Mouse (Mus musculus): ENCODE measurements around the gene Mef2c. TPM values are rescaled to one million over a fixed set of nuclear protein-coding genes. Genes with fewer than 3 reads are reported as not detected.
A peak's percentile ranks its signal among the peaks of the same experiment; 100 is the strongest.

Mef2c gene
- polyA plus RNA-seq, 1 experiment from 2014 or later = 126 TPM

DNA sequence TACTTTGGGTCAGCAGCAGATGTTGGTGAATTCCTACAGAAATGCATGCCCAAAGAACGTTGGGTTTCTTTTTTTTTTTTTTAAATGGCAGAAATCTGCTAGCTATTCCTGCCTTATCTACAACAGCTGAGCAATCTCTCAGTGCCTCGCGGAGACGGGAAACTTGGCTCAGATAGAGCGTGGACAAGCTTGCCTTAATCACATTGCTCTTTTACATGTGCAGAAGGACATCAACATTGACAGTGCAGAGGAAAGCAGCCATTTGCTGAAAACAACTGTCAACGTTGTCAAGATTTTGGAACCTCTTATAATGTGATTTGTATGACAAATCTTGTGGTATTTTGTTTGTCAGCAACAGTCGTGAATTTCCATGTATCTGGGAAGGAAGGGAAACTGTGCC is 22.5 kb upstream of the Mef2c start:
- Histone ChIP-seq H3K4me2 (peak overlapping the region; percentile 27; the same call in 1 of the 2 replicates), H3K9me3 (replicated peaks; ENCODE audit: control insufficient read depth, low read length) (no peaks in the 10 kb centered on the region), H3K4me1 (ENCODE audit: control insufficient read depth, insufficient read depth, low read length) (0 out of 2 replicates have a peak, but pooled peaks cover 3% of the 10 kb centered on the region), H3K27ac (ENCODE audit: low read depth, low read length) (no peak overlapping the region), H3K27me3 (ENCODE audit: control insufficient read depth, insufficient read depth, low read length) (no peaks in the 10 kb centered on the region), H3K4me3 (ENCODE audit: low read depth, low read length) (no peak overlapping the region), H3K9ac (ENCODE audit: low read depth, low read length) (no peak overlapping the region), H3K36me3 (ENCODE audit: control insufficient read depth, insufficient read depth, low read length) (no peaks in the 10 kb centered on the region)
- WGBS (ENCODE audit: insufficient replicate concordance) = 18% methylated on average over 7 of the region's 7 CpGs
- no peak for ATAC-seq (replicated peaks; ENCODE audit: insufficient number of reproducible peaks, low FRiP score, low TSS enrichment)

DNA sequence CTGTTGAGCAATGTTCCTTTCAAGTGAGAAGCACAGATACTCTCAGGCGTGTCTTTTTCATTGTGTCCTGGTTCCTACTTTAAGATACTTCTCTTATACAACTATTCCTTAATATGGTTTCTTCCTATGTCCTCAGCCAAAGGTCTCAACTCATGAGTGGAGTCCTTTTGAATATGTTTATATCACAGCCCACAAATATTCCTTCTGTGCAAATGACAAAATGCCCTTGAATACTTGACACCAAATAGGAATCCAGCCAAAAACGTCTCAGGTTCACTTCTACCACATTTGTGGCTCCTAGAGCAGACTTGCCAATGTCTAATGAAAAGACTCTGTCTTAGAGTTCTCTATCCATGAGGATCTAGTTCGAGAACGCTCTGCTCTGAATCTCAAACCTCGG is 21.7 kb upstream of the Mef2c start:
- H3K9me3 ChIP-seq (replicated peaks; ENCODE audit: control insufficient read depth, low read length) = no peaks in the 10 kb centered on the region
- no peak overlapping the region for H3K4me3 ChIP-seq (ENCODE audit: low read depth, low read length)
- no peaks in the 10 kb centered on the region for H3K36me3 ChIP-seq (ENCODE audit: control insufficient read depth, insufficient read depth, low read length)
- H3K9ac ChIP-seq (ENCODE audit: low read depth, low read length) = no peak overlapping the region
- H3K27ac ChIP-seq (ENCODE audit: low read depth, low read length) = no peak overlapping the region
- ATAC-seq (replicated peaks; ENCODE audit: insufficient number of reproducible peaks, low FRiP score, low TSS enrichment) = no peak
- no peak overlapping the region for H3K4me2 ChIP-seq
- WGBS (ENCODE audit: insufficient replicate concordance) = 76% methylated on average over 5 of the region's 5 CpGs
- no peaks in the 10 kb centered on the region for H3K27me3 ChIP-seq (ENCODE audit: control insufficient read depth, insufficient read depth, low read length)
- H3K4me1 ChIP-seq (ENCODE audit: control insufficient read depth, insufficient read depth, low read length) = 0 out of 2 replicates have a peak, but pooled peaks cover 3% of the 10 kb centered on the region

DNA sequence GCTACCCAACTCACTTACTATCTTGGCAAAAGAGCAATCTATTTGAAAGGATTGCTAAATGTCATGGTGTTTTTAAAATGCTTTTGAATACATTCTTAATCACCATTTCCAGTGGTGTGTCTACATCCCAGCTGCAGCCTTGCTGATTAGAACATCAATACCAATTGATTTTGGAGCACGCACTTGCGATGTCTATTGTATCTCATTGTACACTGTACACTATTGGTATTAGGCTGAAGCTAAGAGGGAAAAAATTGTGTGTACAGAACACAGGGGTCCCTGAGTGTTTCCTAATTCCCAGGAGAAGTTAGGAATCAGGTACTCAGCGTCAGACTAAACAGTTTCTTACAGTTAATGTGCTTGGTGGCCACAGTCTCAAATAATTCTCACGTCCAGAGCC is 19.6 kb upstream of the Mef2c start:
- no peaks in the 10 kb centered on the region for H3K9me3 ChIP-seq (replicated peaks; ENCODE audit: control insufficient read depth, low read length)
- H3K27ac ChIP-seq (ENCODE audit: low read depth, low read length) = no peak overlapping the region
- H3K36me3 ChIP-seq (ENCODE audit: control insufficient read depth, insufficient read depth, low read length) = no peaks in the 10 kb centered on the region
- H3K4me1 ChIP-seq (ENCODE audit: control insufficient read depth, insufficient read depth, low read length) = 0 out of 2 replicates have a peak, but pooled peaks cover 3% of the 10 kb centered on the region
- H3K27me3 ChIP-seq (ENCODE audit: control insufficient read depth, insufficient read depth, low read length) = no peaks in the 10 kb centered on the region
- no peak for ATAC-seq (replicated peaks; ENCODE audit: insufficient number of reproducible peaks, low FRiP score, low TSS enrichment)
- no peak overlapping the region for H3K4me2 ChIP-seq
- H3K4me3 ChIP-seq (ENCODE audit: low read depth, low read length) = no peak overlapping the region
- WGBS (ENCODE audit: insufficient replicate concordance) = 84% methylated on average over 4 of the region's 4 CpGs
- H3K9ac ChIP-seq (ENCODE audit: low read depth, low read length) = no peak overlapping the region

DNA sequence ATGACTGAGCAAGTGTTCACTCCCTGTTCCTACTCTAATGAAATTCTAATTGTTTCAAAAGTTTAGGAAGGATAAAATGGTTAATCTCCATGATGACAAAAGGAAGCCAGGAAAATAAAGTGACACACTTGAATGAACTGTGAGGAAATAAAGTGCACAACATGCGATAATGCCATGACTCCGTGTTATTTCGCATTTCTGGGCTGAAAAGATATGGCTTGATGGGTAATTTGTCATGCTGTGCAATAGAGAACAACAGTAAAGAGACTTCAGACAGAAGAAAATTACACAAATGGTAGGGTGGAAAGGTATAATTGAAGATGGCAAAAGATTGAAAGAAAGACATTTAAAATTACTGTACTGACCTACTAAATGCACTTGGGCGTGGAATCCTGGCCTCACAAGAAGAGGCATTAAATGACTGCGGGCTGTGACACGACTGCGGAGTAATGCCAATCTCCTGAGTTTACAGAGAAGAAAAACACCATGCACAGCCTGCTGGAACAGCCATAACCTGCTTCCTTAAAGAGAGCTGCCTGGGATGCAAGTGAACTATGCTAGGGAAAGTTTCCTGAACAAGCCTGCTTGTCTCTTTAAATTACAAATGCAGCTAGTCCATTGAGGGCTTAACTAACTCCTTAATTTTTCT is 19.0 kb upstream of the Mef2c start:
- WGBS (ENCODE audit: insufficient replicate concordance) = 83% methylated on average over 7 of the region's 7 CpGs
- H3K9me3 ChIP-seq (replicated peaks; ENCODE audit: control insufficient read depth, low read length) = no peaks in the 10 kb centered on the region

DNA sequence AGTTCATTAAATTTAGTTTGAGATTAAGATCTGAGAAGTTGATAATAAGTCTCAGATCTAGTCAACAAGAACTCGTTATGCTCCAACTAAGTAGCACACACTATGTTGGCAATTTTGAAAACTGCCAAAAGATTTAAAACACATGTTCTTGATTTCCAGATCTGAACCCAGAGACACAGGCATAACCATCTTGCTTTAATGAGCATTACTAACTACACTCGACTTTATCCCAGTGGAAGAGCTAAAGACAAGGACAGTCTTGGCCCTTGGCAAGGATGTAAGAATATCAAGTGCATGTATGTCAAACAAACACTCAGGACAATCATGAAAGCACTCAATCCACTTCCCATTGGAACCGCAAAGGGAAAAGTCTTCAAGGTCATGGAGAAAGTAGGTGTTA is 11.8 kb upstream of the Mef2c start:
- no peak overlapping the region for H3K4me3 ChIP-seq (ENCODE audit: low read depth, low read length)
- H3K9ac ChIP-seq (ENCODE audit: low read depth, low read length) = no peak overlapping the region
- no peaks in the 10 kb centered on the region for H3K27me3 ChIP-seq (ENCODE audit: control insufficient read depth, insufficient read depth, low read length)
- H3K36me3 ChIP-seq (ENCODE audit: control insufficient read depth, insufficient read depth, low read length) = no peaks in the 10 kb centered on the region
- H3K4me2 ChIP-seq = no peak overlapping the region
- WGBS (ENCODE audit: insufficient replicate concordance) = 59% methylated on average over 3 of the region's 3 CpGs
- no peaks in the 10 kb centered on the region for H3K9me3 ChIP-seq (replicated peaks; ENCODE audit: control insufficient read depth, low read length)
- ATAC-seq (replicated peaks; ENCODE audit: insufficient number of reproducible peaks, low FRiP score, low TSS enrichment) = no peak
- H3K27ac ChIP-seq (ENCODE audit: low read depth, low read length) = no peak overlapping the region
- H3K4me1 ChIP-seq (ENCODE audit: control insufficient read depth, insufficient read depth, low read length) = no peaks in the 10 kb centered on the region

More for the DNA sequence above, 19.0 kb upstream of the Mef2c start:
- ATAC-seq (replicated peaks; ENCODE audit: insufficient number of reproducible peaks, low FRiP score, low TSS enrichment) = no peak
- Histone ChIP-seq H3K27me3 (ENCODE audit: control insufficient read depth, insufficient read depth, low read length) (no peaks in the 10 kb centered on the region), H3K36me3 (ENCODE audit: control insufficient read depth, insufficient read depth, low read length) (no peaks in the 10 kb centered on the region), H3K27ac (ENCODE audit: low read depth, low read length) (no peak overlapping the region), H3K9ac (ENCODE audit: low read depth, low read length) (no peak overlapping the region), H3K4me1 (ENCODE audit: control insufficient read depth, insufficient read depth, low read length) (0 out of 2 replicates have a peak, but pooled peaks cover 3% of the 10 kb centered on the region), H3K4me3 (ENCODE audit: low read depth, low read length) (no peak overlapping the region), H3K4me2 (no peak overlapping the region)

DNA sequence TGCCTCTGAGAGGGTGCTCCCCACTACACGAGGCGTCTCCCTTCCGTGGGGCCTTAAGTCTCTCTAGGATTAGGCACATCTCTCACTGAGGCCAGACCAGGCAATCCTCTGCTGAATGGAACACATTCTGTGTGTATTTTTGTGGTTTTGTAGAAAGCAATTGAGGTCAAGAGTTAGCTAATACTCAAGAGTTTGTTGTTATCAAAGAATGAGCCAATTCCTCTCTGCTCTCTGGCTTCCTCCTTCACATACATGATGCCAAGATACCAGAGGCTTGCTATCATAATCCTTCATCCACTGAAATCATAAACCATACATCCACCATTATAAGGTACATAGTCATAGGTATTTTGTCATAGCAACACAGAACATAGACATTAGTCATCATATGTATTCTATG is 6.1 kb upstream of the Mef2c start:
- Histone ChIP-seq H3K9ac (ENCODE audit: low read depth, low read length) (no peak overlapping the region), H3K27ac (ENCODE audit: low read depth, low read length) (no peak overlapping the region), H3K4me3 (ENCODE audit: low read depth, low read length) (no peak overlapping the region), H3K27me3 (ENCODE audit: control insufficient read depth, insufficient read depth, low read length) (no peaks in the 10 kb centered on the region), H3K4me2 (no peak overlapping the region), H3K36me3 (ENCODE audit: control insufficient read depth, insufficient read depth, low read length) (no peaks in the 10 kb centered on the region), H3K9me3 (replicated peaks; ENCODE audit: control insufficient read depth, low read length) (no peaks in the 10 kb centered on the region), H3K4me1 (ENCODE audit: control insufficient read depth, insufficient read depth, low read length) (no peaks in the 10 kb centered on the region)
- ATAC-seq (replicated peaks; ENCODE audit: insufficient number of reproducible peaks, low FRiP score, low TSS enrichment) = no peak
- 94% methylated on average over 3 of the region's 3 CpGs for WGBS (ENCODE audit: insufficient replicate concordance)

DNA sequence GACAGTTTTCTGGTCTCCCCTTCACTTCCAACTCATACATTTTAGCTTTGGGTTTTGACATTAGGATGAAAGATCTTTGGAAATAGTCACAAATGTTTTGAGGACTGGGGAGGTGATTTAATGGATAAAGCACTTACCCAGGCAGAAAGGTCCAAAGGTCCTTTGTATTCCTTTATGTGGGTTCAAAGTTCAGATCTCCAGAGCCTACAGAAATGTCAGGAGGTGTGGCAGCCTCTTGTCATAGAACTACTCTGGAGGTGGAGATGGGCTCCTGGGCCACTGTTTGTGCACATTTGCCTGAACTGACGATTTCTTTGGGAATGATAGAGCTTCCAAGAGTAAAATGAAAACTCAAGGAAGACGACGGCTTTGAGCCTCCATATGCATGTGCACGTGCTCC is 4.3 kb upstream of the Mef2c start:
- Histone ChIP-seq H3K36me3 (ENCODE audit: control insufficient read depth, insufficient read depth, low read length) (no peaks in the 10 kb centered on the region), H3K4me3 (ENCODE audit: low read depth, low read length) (no peak overlapping the region), H3K4me1 (ENCODE audit: control insufficient read depth, insufficient read depth, low read length) (no peaks in the 10 kb centered on the region), H3K27ac (ENCODE audit: low read depth, low read length) (no peak overlapping the region), H3K4me2 (no peak overlapping the region), H3K27me3 (ENCODE audit: control insufficient read depth, insufficient read depth, low read length) (no peaks in the 10 kb centered on the region), H3K9ac (ENCODE audit: low read depth, low read length) (no peak overlapping the region), H3K9me3 (replicated peaks; ENCODE audit: control insufficient read depth, low read length) (no peaks in the 10 kb centered on the region)
- WGBS (ENCODE audit: insufficient replicate concordance) = 66% methylated on average over 4 of the region's 4 CpGs
- no peak for ATAC-seq (replicated peaks; ENCODE audit: insufficient number of reproducible peaks, low FRiP score, low TSS enrichment)

DNA sequence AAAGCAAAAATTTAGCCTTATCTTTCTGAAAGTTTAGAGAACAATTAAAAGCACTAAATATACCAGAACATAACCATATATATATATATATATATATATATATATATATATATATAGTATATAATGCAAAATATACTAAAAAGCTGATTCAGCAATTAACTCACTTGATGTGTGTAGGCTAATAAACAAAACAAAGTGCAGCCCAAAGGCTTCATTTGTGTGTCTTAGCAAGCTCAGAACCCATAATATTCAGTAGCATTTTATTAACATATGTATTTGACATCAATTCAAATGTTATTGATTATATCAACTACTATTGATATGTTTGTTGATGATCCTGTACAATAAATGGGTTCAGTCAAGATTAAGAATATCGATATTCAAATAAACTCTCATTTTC is 3.9 kb downstream of the Mef2c start:
- Histone ChIP-seq H3K4me1 (ENCODE audit: control insufficient read depth, insufficient read depth, low read length) (no peaks in the 10 kb centered on the region), H3K27ac (ENCODE audit: low read depth, low read length) (no peak overlapping the region), H3K27me3 (ENCODE audit: control insufficient read depth, insufficient read depth, low read length) (no peaks in the 10 kb centered on the region), H3K36me3 (ENCODE audit: control insufficient read depth, insufficient read depth, low read length) (no peaks in the 10 kb centered on the region), H3K4me2 (no peak overlapping the region), H3K4me3 (ENCODE audit: low read depth, low read length) (no peak overlapping the region), H3K9ac (ENCODE audit: low read depth, low read length) (no peak overlapping the region), H3K9me3 (replicated peaks; ENCODE audit: control insufficient read depth, low read length) (no peaks in the 10 kb centered on the region)
- ATAC-seq (replicated peaks; ENCODE audit: insufficient number of reproducible peaks, low FRiP score, low TSS enrichment) = no peak
- WGBS (ENCODE audit: insufficient replicate concordance) = 86% methylated on average over 1 of the region's 1 CpGs

DNA sequence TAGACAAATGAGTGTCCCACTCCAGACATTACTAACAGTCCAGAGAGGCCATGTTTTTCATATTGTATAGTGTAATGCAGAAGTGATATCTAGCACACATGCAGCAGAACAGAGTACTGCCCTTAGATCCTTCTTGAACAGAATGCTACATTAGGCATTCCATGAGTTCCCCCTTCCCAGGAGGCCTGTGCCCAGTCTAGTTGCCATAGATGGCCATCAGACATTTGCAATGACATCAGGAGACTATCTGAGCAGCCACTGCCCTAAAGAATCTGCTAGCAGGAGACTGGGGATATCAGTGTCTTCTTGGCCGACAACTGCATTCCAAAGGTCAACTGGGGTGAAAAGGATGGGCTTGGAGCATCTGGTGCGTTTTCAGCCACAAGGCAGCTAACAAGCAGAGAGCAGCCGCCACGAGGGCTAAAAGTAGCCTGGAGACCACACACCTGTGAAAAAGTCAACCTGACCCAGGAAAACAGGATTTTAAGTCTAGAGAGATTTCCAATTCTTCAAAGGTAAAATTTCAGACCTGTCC is 11.2 kb downstream of the Mef2c start:
- H3K27me3 ChIP-seq (ENCODE audit: control insufficient read depth, insufficient read depth, low read length) = no peaks in the 10 kb centered on the region
- H3K9ac ChIP-seq (ENCODE audit: low read depth, low read length) = no peak overlapping the region
- no peak overlapping the region for H3K4me3 ChIP-seq (ENCODE audit: low read depth, low read length)
- H3K4me1 ChIP-seq (ENCODE audit: control insufficient read depth, insufficient read depth, low read length) = 0 out of 2 replicates have a peak, but pooled peaks cover 5% of the 10 kb centered on the region
- H3K4me2 ChIP-seq = no peak overlapping the region
- H3K27ac ChIP-seq (ENCODE audit: low read depth, low read length) = no peak overlapping the region
- H3K9me3 ChIP-seq (replicated peaks; ENCODE audit: control insufficient read depth, low read length) = no peaks in the 10 kb centered on the region
- 28% methylated on average over 4 of the region's 4 CpGs for WGBS (ENCODE audit: insufficient replicate concordance)
- no peak for ATAC-seq (replicated peaks; ENCODE audit: insufficient number of reproducible peaks, low FRiP score, low TSS enrichment)
- H3K36me3 ChIP-seq (ENCODE audit: control insufficient read depth, insufficient read depth, low read length) = no peaks in the 10 kb centered on the region
